Mouse (Mus musculus) skeletal muscle tissue, adult 2 months (tissue): ENCODE data around the gene Uap1.
"Not testable (repeated sequence)": the region's sequence is repeated elsewhere in the genome, so short reads cannot be mapped to it uniquely, and the experiment has no call there.

Experiments
- DNase-seq: peaks from one replicate; pipeline ENCODE4 v3.0.0-alpha.2; 2012; ENCODE audit warnings: low read depth, low spot score

Uap1 gene

DNA sequence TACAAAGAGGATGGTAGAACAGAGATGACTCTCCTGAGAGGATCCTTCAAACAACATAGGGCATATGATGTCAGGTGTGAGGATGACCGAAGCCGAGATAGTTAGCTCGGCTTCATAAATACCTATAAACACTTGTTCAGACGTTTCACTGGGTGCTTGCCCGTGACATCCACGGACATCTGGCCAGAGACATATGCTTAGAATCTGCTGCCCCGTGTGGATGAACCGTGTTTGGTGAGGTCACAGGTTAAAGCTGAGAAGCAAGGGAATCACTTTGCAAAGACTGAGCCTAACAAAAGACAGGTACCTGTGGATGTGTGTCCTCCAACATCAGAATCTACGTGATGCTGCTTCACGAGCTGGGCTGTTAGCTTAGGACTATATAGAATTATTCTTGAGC is 62.5 kb downstream of the Uap1 start:
- DNase-seq, result no peak

DNA sequence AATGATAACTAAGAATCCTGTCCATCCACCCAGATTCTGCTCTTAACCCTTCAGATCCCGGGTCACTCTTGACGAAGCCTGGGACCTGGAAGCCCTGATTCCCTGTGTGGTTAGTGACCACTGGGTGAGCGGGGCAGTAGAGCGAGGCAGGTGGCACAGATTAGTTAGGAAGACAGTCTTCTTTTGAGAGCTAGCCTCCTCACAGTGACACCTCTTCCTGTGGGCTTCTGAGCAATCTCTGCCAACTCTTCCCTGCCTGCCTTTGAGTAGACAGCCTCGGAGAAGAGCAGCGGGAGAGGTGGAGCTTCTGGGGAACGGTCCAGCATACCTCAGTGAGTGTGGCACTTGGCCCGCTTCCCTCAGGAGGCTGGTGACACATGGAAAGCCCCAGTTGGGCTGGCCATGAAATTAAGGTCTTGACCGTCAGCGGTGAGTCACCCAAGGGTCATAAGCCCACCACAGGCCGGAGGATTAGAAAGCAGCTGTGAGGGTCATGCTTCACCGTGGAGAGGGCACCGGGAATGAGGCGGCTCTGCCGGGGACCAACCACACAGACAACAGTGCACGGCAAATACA is 63.0 kb downstream of the Uap1 start:
- DNase-seq, result no peak

DNA sequence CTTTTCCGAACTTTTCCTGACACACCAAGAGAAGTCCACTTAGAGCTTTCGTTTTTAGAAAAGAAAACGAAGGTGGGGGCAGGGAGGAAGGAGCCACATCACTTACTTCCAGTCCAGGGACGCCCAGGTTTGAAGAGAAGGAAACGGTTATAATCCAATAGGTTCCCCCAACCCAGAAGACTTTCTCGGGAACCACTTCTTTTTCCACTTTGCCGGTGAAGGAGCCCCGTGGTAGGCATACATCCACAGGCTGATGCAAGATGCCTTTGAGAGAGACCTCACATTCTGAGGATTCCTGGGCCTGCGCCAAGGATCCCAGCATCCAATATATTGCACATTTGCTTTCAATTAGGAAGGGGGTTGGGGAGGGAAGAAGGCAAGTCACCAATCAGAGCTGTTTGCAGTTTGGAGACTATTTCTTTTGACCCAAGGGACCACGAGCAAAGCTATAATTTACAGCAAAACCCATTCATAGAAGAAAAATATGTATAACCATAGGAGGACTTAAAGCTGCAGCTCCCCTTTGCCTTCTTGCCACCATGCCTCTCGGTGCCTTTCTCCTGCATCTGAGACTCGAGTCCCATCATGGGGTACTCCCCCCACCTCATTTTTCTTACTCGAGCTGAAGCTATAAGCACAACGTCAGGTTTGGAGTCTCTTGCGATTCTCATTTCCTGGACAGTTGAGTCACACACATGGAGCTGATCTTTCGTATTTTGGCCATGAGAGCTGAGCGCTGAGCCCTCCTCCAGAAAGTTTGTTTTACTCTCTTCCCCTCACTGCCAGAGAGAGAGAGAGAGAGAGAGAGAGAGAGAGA is 64.0 kb downstream of the Uap1 start, which contains the start of gene Ddr2:
Gene Ddr2, minus strand, starts transcription at position 247 of the 817 bp plus-strand sequence.
- peak; percentile 82 for DNase-seq

- no peak for DNase-seq
Measured at GRCm38 (mm10) chr1:170109776-170110515, 64.8 kb downstream of the Uap1 start.

DNA sequence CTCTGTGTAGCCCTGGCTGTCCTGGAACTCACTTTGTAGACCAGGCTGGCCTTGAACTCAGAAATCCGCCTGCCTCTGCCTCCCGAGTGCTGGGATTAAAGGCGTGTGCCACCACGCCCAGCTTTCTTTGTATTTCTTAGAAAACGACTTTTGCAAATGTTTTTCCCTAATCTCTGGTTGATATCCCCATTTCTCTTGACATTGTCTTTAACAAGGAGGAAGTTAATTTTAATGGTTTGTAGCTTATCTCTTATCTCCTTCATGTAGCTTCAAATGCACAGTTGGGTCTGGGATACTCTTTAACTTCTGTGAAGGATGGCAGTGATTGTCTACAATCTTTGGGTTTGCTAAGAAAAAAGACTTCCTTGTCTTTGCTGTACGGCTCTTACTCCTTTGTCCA is 71.9 kb downstream of the Uap1 start:
- DNase-seq, result not testable (repeated sequence)
